Mouse (Mus musculus) forebrain, postnatal 0 days (tissue): ENCODE results near the gene Tmem109. TPM values are rescaled to one million over a fixed set of nuclear protein-coding genes. Genes with fewer than 3 reads are reported as not detected.

Source experiments
- ATAC-seq: fragments of 200-750 bp; cut with Nextera tagmentation; 2 replicates; pipeline ENCODE4 v1.8.0; 2017; ENCODE audit warnings: mild to moderate bottlenecking, moderate library complexity
- DNase-seq: peaks from one replicate; pipeline ENCODE4 v3.0.0-alpha.2; 2015
- H3K27ac ChIP-seq: fragments of 300-500 bp; sonication (generic); 2 replicates; pipeline ENCODE4 v1.5.1; 2014; ENCODE audit warnings: low read depth, mild to moderate bottlenecking, antibody characterized with exemption, low read length, moderate library complexity, mixed read lengths
- H3K27me3 ChIP-seq: fragments of 300-500 bp; sonication (generic); 2 replicates; pipeline ENCODE4 v1.6.1; 2014; ENCODE audit warnings: mild to moderate bottlenecking, low read length, mixed read lengths; ENCODE audit not compliant: insufficient read depth
- H3K36me3 ChIP-seq: fragments of 300-500 bp; sonication (generic); 2 replicates; pipeline ENCODE4 v1.6.1; 2014; ENCODE audit warnings: mild to moderate bottlenecking, moderate library complexity; ENCODE audit not compliant: insufficient read depth
- H3K4me1 ChIP-seq: fragments of 300-500 bp; sonication (generic); 2 replicates; pipeline ENCODE4 v1.6.1; 2014; ENCODE audit warnings: antibody characterized with exemption; ENCODE audit not compliant: insufficient read depth
- H3K4me2 ChIP-seq: fragments of 300-500 bp; sonication (generic); 2 replicates; pipeline ENCODE4 v1.6.1; 2014; ENCODE audit warnings: low read depth, mild to moderate bottlenecking, moderate library complexity
- H3K4me3 ChIP-seq: fragments of 300-500 bp; sonication (generic); 2 replicates; pipeline ENCODE4 v1.5.1; 2014; ENCODE audit warnings: low read depth, low read length, mixed read lengths
- H3K9ac ChIP-seq: fragments of 300-500 bp; sonication (generic); 2 replicates; pipeline ENCODE4 v1.6.1; 2014; ENCODE audit warnings: mild to moderate bottlenecking
- H3K9me3 ChIP-seq: fragments of 300-500 bp; sonication (generic); 2 replicates; pipeline ENCODE4 v1.6.1; 2016; ENCODE audit warnings: low read length
- CTCF ChIP-seq: sonication (generic); IDR thresholded peaks from 2 replicates; pipeline ENCODE4 v1.5.1; 2016; ENCODE audit warnings: antibody characterized with exemption, control low read depth, low read depth
- WGBS: fragments of 180-500 bp; shearing (Covaris S2); extraction: QIAGEN DNeasy Blood & Tissue Kit; methylation state at CpG from one replicate; pipeline ENCODE4 v1.1.7; 2014; 5-methylcytosine and 5-hydroxymethylcytosine counted together
- polyA plus RNA-seq: library from polyadenylated mRNA; unstranded; fragments of >200 nt; fragmentation: Nextera tagmentation; extraction: Ambion mirVana; gene quantifications from 2 replicates; pipeline ENCODE4 v1.2.1, GENCODE M21; 2015
- total RNA-seq: library from RNA; depleted of rRNA; stranded (reverse); fragments of >200 nt; gene quantifications from 2 replicates; pipeline ENCODE4 v1.2.3, GENCODE M21; 2014; rRNA removed

Gene Tmem109
- total and polyA plus RNA-seq, 2 experiments from 2014 or later, result 25.5 to 38.8 TPM

DNA sequence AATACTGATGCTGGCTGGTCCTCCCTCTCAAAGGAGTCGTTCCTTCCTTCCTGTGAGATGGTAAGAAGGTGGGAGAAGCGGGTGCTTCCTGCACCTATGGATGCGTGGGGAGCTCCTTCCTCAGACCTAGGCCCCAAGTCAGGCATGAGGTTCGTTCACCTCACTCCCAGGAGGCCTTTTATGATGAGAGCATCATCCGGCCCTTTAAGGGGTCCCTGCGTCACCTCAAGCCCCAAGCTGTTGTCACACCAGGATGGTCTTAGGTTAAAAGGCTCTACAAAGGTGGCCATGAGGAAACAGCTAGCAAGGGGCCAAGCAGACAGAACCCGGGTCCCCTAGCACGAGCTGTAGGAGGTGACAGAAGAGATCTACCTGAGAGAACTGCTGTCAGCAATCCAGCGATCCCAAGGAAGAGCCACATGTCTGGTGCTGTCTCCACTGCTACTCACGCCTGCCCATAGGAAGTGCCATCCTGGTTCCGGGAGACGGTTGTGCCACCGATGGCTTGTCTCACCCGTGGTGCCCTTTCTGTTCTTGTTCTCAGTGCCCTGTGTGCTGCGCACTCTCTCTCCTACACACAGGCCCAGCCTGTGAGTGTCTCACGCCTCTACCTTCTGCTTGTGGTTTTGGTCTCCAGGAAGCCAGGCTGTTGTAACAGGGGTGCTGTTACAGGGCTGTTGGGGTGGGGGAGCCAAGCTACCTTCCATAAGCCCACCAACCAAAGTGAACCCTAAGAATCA is 52.2 kb downstream of the Tmem109 start, which contains the start of gene Cd6:
TSS of gene Cd6 (minus strand) at position 623 of the 740 bp plus-strand sequence.
- Histone ChIP-seq H3K4me3 (no peak within 1 kb of the TSS), H3K36me3 (no peaks in the 10 kb centered on the region), H3K4me2 (no peak within 1 kb of the TSS), H3K4me1 (no peaks in the 10 kb centered on the region), H3K9me3 (no peaks in the 10 kb centered on the region), H3K9ac (no peak within 1 kb of the TSS), H3K27ac (no peak within 1 kb of the TSS), H3K27me3 (no peaks in the 10 kb centered on the region)
- WGBS, result 93% methylated on average over 16 of the region's 16 CpGs
- DNase-seq, result no peak
- no peak for TF ChIP-seq CTCF
- no peak for ATAC-seq

DNA sequence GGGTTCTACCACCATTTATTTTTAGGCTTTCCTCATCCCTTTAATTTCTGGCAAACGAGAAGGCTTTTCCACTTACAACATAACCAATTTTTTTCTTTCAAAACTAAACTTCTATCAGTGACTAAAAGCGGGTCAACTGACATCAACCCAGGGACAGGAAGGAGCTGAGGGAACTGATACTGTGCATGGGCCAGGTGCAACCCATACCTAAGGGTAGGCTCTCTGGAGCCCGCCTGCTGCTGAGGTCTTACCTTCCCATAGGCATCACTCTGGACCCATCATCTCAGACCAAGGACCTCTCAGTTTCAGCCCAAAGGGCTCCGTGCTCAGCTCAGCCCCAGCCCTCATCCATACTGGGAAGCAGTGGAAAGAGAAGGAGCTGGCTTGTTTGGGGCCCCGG is 53.5 kb downstream of the Tmem109 start:
- Histone ChIP-seq H3K4me1 (no peaks in the 10 kb centered on the region), H3K4me3 (no peak overlapping the region), H3K36me3 (no peaks in the 10 kb centered on the region), H3K9ac (no peak overlapping the region), H3K27me3 (no peaks in the 10 kb centered on the region), H3K9me3 (no peaks in the 10 kb centered on the region), H3K4me2 (no peak overlapping the region), H3K27ac (no peak overlapping the region)
- WGBS, result 88% methylated on average over 5 of the region's 5 CpGs
- ATAC-seq (no peak), DNase-seq (no peak)
- TF ChIP-seq CTCF, result no peak

DNA sequence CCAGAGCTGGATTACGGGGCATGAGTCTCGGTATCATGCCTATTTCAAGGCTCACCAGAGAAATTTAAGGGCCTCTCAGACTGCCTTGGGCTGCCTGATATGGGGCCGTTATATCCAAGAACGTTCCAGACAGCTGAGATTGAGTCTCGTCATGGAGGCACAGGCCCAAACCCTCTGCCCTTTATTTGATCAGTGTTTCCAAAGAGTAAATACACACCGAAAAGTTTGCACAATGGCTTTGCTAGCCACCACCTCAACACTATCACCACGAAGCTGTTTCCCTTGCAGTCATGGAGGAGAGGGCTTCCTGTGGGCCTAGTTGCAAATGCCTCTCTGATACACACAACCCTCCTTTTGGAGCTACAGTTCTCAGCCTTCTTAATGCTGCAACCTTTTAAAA is 57.7 kb downstream of the Tmem109 start:
- DNase-seq (no peak), ATAC-seq (no peak)
- Histone ChIP-seq H3K27me3 (no peaks in the 10 kb centered on the region), H3K4me1 (no peaks in the 10 kb centered on the region), H3K4me2 (no peak overlapping the region), H3K9ac (no peak overlapping the region), H3K27ac (no peak overlapping the region), H3K4me3 (no peak overlapping the region), H3K36me3 (no peaks in the 10 kb centered on the region), H3K9me3 (no peaks in the 10 kb centered on the region)
- no peak for TF ChIP-seq CTCF
- WGBS, result 93% methylated on average over 7 of the region's 7 CpGs

DNA sequence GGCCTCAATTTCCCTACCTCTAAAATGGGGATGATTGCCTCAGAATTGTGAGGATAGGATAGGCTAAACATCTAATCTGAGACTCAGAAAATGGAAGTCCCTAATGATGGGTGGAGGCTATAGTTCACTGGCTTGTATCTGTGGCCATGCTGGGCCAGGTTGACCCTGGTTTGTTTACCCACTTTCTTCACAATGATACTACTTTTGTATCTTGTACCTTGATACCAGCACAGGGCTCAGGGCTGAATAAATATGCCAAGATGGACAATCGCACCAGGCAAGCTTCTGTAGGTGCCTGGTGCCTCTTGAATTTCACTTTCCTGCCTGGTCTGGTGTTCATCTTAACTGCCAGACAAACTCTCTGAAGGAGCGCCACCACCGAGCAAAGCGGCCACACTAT is 59.3 kb downstream of the Tmem109 start:
- no peaks in the 10 kb centered on the region for H3K27me3 ChIP-seq
- H3K4me3 ChIP-seq, result no peak overlapping the region
- H3K27ac ChIP-seq, result no peak overlapping the region
- DNase-seq (no peak), ATAC-seq (no peak)
- no peak overlapping the region for H3K9ac ChIP-seq
- H3K4me1 ChIP-seq, result no peaks in the 10 kb centered on the region
- 96% methylated on average over 4 of the region's 4 CpGs for WGBS
- H3K36me3 ChIP-seq, result no peaks in the 10 kb centered on the region
- no peaks in the 10 kb centered on the region for H3K9me3 ChIP-seq
- no peak for TF ChIP-seq CTCF
- H3K4me2 ChIP-seq, result no peak overlapping the region

DNA sequence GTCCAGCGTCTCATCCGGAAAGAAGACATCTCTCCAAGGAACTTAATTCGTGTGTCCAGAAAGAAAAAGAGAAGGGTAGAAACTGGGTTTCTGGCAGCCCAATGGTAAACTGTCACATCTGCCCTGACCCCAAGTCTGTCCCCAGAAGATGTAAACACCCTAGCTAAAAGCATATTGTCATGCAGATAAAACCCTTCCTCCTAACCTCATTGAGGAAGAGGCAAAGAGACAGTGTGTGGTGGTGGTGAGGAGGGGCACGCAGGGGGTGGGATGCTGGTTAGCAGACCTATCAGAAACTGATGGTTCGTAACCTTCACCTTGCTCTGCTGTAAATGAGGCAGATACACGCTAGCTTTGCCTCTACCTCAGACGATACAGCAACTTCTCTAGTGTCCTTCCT is 60.5 kb downstream of the Tmem109 start:
- H3K4me2 ChIP-seq, result no peak overlapping the region
- H3K27ac ChIP-seq, result no peak overlapping the region
- H3K9me3 ChIP-seq, result no peaks in the 10 kb centered on the region
- H3K9ac ChIP-seq, result no peak overlapping the region
- H3K4me3 ChIP-seq, result no peak overlapping the region
- H3K4me1 ChIP-seq, result no peaks in the 10 kb centered on the region
- ATAC-seq (no peak), DNase-seq (no peak)
- 73% methylated on average over 7 of the region's 7 CpGs for WGBS
- H3K27me3 ChIP-seq, result no peaks in the 10 kb centered on the region
- H3K36me3 ChIP-seq, result no peaks in the 10 kb centered on the region
- TF ChIP-seq CTCF, result no peak

Other genes with a start within 250 kb of the Tmem109 start
- 1.5 and 1.7 TPM in 2 replicates for gene Vwce, start 247.8 kb downstream of the Tmem109 start, total RNA-seq
- gene Vwce, start 247.8 kb downstream of the Tmem109 start, polyA plus RNA-seq, result 0.44 and 0.88 TPM in 2 replicates
- gene Pga5, start 203.9 kb downstream of the Tmem109 start, total RNA-seq, result not detected in 2 replicates
- not detected in 2 replicates for gene Pga5, start 203.9 kb downstream of the Tmem109 start, polyA plus RNA-seq
- 27.9 and 29.0 TPM in 2 replicates for gene Vps37c, start 193.3 kb downstream of the Tmem109 start, total RNA-seq
- 34.5 TPM in 2 replicates for gene Vps37c, start 193.3 kb downstream of the Tmem109 start, polyA plus RNA-seq
- gene Cd5, start 143.0 kb downstream of the Tmem109 start, total RNA-seq, result 0.10 TPM in 1 of 2 replicates, not detected in the other
- gene Cd5, start 143.0 kb downstream of the Tmem109 start, polyA plus RNA-seq, result 0.24 and 0.52 TPM in 2 replicates
- gene Cd6, start 51.9 kb downstream of the Tmem109 start, total RNA-seq, result not detected in 2 replicates
- gene Cd6, start 51.9 kb downstream of the Tmem109 start, polyA plus RNA-seq, result 0.05 TPM in 1 of 2 replicates, not detected in the other
- gene Slc15a3, start 42.3 kb downstream of the Tmem109 start, total RNA-seq, result 0.62 and 0.90 TPM in 2 replicates
- gene Slc15a3, start 42.3 kb downstream of the Tmem109 start, polyA plus RNA-seq, result 0.26 and 0.42 TPM in 2 replicates
- gene Tmem132a, start 12.1 kb downstream of the Tmem109 start, total RNA-seq, result 323 and 362 TPM in 2 replicates
- gene Tmem132a, start 12.1 kb downstream of the Tmem109 start, polyA plus RNA-seq, result 180 and 184 TPM in 2 replicates
- 243 and 271 TPM in 2 replicates for gene Prpf19, start 13.2 kb upstream of the Tmem109 start, total RNA-seq
- 35.6 and 36.9 TPM in 2 replicates for gene Prpf19, start 13.2 kb upstream of the Tmem109 start, polyA plus RNA-seq
- 0.10 and 0.23 TPM in 2 replicates for gene Zp1, start 38.6 kb upstream of the Tmem109 start, total RNA-seq
- 0.59 and 0.68 TPM in 2 replicates for gene Zp1, start 38.6 kb upstream of the Tmem109 start, polyA plus RNA-seq
- gene Ptgdr2, start 55.2 kb upstream of the Tmem109 start, total RNA-seq, result 0.57 and 0.77 TPM in 2 replicates
- gene Ptgdr2, start 55.2 kb upstream of the Tmem109 start, polyA plus RNA-seq, result 0.05 and 0.10 TPM in 2 replicates
- 6.2 and 6.8 TPM in 2 replicates for gene Ccdc86, start 67.3 kb upstream of the Tmem109 start, total RNA-seq
- gene Ccdc86, start 67.3 kb upstream of the Tmem109 start, polyA plus RNA-seq, result 12.7 and 16.6 TPM in 2 replicates
- gene Ms4a10, start 92.7 kb upstream of the Tmem109 start, total RNA-seq, result not detected in 2 replicates
- gene Ms4a10, start 92.7 kb upstream of the Tmem109 start, polyA plus RNA-seq, result not detected in 2 replicates
- 2.1 and 3.2 TPM in 2 replicates for gene Ms4a15, start 111.2 kb upstream of the Tmem109 start, total RNA-seq
- gene Ms4a15, start 111.2 kb upstream of the Tmem109 start, polyA plus RNA-seq, result 3.0 and 4.8 TPM in 2 replicates
- not detected in 2 replicates for gene Ms4a18, start 136.0 kb upstream of the Tmem109 start, total RNA-seq
- not detected in 2 replicates for gene Ms4a18, start 136.0 kb upstream of the Tmem109 start, polyA plus RNA-seq
- not detected in 2 replicates for gene Ms4a8a, start 199.1 kb upstream of the Tmem109 start, total RNA-seq
- gene Ms4a8a, start 199.1 kb upstream of the Tmem109 start, polyA plus RNA-seq, result not detected in 2 replicates
- not detected in 2 replicates for gene 1700017D01Rik, start 248.9 kb upstream of the Tmem109 start, total RNA-seq
- not detected in 2 replicates for gene 1700017D01Rik, start 248.9 kb upstream of the Tmem109 start, polyA plus RNA-seq